Mouse (Mus musculus): ENCODE data around the gene Pet100.

GRCm38 (mm10) chr8:3664405-3664804 is 43.1 kb downstream of the Pet100 start:
- TF ChIP-seq CTCF (IDR thresholded peaks at IDR 0.05; ENCODE audit: insufficient read depth, low read depth, low read length) (no peak), POLR2A (IDR thresholded peaks at IDR 0.05; ENCODE audit: insufficient read depth, low read depth, low read length) (no peak)
